Mouse (Mus musculus) adrenal gland, adult 8-10 months (tissue): Measurements from ENCODE around the gene Cdc42ep1. TPM values are rescaled to one million over a fixed set of nuclear protein-coding genes. Genes with fewer than 3 reads are reported as not detected.
A peak's percentile ranks its signal among the peaks of the same experiment; 100 is the strongest.
"Not testable (repeated sequence)": the region's sequence is repeated elsewhere in the genome, so short reads cannot be mapped to it uniquely, and the experiment has no call there.

Experiments
- DNase-seq: peaks from one replicate; pipeline ENCODE4 v3.0.0; 2022
- total RNA-seq, 4 experiments: library from RNA; stranded (reverse); gene quantifications; 2 replicates each; pipeline ENCODE4 v1.2.4; 2022

Cdc42ep1 gene
- total RNA-seq, 4 experiments from 2014 or later = 41.2 to 85.0 (median 65.8) TPM

DNA sequence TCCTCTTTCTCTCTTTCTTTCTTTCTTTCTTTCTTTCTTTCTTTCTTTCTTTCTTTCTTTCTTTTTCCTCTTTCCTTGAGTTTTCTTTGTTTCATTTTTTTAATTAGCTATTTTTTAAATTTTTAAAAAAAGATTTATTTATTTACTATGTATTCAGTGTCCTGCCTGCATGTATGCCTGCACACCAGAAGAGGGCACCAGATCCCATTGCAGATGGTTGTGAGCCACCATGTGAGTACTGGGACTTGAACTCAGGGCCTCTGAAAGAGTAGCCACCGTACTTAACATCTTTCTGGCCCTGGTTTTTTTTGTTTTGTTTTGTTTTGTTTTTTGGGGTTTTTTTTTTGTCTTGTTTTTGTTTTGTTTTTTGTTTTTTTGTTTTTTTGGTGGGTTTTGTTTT is 12.8 kb upstream of the Cdc42ep1 start:
- DNase-seq = no peak

DNA sequence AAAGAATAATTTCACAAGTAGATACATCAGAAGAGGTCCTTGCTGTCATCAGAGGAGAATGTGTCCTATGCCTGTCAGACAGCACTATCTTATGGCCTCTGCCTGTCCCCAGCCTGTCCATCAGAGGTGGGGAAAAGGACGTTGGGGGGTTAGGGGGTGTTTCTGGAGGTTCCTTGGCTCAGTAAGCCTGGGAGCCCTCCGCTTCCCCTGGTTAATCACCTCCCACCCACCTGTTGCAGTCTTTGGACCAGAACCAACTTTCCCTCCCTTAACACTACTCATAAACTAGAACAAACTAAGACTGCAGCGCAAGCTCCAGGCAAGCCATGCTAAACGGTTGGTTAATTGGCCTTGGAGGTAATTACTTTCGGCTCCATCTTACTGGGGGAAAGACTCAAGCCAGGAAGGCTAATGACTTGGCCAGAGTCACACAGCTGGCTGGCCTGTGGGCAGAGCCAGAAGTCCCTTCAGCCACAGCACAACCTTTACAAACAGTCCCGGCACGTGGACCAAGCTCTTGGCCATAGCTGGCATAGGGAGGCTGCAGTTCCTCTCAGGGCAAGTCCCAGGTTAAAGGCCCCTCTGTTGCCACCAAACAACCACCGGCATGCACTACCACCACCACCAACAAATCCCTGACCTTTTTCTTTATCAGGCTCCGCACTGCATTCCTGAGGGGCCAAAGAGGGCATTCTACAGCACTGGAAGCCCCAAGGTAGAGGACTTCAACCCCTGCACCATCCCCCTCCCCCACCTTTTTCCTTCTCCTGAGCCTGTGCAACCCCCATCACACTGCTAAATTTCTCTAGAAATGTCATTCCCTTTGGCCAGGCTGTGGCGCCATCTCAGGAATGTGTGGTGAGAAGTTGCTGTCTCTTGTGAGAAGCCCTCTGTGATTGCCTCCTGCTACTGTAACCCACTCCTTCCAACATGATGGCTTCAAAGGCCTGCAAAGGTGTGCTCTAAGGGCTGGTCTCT is 11.4 kb upstream of the Cdc42ep1 start:
- DNase-seq = no peak

DNA sequence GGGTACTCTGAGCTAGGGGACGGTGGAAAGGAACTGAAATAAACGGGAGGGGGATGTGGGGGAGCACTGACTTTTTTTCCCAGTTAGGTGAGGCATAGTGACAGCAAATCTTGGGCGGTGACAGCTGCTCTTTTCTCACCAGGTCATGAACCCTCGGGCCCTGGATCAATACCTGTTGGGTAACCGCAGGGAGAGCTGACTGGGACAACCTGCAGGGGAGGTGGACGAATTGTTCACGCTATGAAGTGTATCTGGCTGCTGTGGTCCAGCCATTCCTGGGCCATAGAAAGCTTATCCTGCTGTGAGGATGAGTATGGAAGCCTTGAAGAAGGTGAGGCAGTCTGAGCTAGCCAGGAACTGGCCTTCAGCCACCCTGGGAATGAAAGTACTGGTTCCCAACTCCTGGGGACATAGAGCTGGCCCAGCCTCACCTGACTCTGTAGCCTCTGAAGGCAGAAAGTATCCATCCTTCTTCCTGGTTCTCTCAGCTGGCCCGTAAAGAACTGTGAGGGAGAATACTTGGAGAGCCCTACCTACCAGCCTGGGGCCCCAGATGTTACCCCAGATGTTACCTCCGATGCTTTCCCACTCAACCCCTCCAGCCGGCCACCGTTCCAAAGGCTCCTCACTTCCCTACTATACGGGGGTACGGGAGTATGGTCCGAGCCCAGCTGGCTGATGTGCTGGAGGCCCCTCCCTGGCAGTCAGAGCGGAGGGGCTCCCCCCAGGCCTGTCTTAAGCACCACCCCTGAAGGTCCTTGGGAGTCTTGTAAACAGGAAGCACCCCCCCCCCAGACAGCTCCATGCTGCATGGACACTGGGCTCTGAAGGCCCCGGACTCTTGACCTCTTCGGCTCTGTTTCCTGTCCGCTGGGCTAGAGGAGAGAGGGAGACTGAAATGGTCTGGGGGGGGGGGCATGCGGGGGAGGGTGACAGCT is 10.4 kb upstream of the Cdc42ep1 start:
- no peak for DNase-seq

GRCm38 (mm10) chr15:78832701-78833123 is 9.7 kb upstream of the Cdc42ep1 start:
- peak; percentile 88 for DNase-seq

DNA sequence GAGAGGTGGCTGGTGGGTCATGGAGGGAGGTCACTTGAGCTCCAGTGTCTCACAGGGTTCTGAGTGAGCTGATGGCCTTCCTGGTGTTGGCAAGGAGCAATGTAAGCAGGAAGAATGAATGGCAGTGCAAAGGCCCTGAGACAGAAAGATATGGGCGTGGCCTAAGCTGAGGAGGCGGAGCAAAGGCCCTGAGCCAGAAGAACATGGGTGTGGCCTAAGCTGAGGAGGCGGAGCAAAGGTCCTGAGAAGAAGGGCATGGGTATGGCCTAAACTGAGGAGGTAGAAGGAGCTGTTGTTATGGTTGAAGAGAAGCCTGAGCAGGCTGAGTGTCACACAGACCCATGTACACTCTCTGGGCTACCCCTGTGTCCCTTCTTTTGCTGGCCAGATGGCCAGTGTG is 8.8 kb upstream of the Cdc42ep1 start:
- no peak for DNase-seq

GRCm38 (mm10) chr15:78834233-78835005 is 8.0 kb upstream of the Cdc42ep1 start:
- DNase-seq = no peak

DNA sequence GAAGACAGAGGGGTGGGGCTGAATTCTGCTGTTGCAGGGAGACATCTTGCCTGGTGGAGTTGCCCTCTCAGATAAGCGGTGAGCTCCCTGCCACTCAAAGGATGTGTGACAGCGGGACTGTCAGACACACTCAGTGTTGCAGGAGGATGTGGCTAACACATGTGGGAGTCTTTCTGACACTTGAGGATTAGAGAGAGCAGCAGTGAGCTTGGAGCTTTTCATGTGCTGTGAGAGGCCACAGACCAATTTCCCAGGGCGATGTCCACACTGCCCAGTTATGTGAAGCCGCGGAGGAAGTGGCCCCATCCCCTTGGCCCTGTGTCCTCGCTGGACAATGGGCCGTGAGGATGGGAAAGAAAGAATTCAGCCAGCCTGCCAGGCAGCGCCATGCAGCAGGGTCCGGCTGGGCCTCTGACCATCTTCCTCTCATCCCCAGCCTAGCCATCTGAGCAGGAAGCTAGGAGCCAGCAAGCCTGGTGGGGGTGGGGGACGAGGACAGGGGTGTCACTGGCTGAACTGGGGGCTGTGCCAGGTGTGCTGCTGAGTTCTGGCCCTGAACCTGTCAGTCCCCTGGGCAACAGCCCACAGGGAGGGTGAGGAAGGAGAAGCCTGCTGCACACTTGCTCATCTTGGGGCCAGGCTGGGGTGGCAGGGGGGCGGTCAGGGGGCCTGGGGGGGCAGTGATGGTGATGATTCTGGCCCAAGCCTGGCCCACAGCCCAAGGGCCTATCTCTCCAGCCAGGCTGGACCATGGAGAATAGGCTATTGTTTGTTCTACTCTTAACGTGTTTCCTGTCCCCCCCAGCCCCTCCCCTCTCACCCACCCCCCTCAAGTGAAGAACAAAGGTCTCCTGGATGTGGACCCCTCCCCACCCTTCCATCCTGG is 7.0 kb upstream of the Cdc42ep1 start:
- no peak for DNase-seq

GRCm38 (mm10) chr15:78836086-78836621 is 6.3 kb upstream of the Cdc42ep1 start:
- no peak for DNase-seq

GRCm38 (mm10) chr15:78839744-78840143 is 2.7 kb upstream of the Cdc42ep1 start:
- DNase-seq = no peak

GRCm38 (mm10) chr15:78840241-78840640 is 2.2 kb upstream of the Cdc42ep1 start:
- DNase-seq = no peak

DNA sequence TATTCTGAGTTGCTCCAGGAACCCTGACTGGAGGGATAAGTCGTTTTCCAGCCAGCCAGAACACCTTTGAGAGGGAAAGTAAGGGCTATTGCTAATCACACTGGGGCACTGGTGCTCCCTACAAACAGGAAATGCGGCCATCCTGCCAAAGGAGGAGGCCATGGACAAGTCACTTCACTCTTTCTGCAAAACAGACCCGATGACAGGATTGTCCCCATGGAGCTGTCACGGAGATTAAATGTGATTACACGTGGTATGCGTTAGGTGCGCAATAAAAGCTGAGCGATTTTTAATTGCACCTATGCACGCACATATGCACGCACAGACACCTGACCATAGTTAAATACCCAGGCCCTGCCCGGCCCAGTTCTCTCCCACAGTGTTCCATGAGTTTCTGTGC is 1.7 kb upstream of the Cdc42ep1 start:
- no peak for DNase-seq

- DNase-seq = no peak
These were observed 1.1 kb upstream of the Cdc42ep1 start for GRCm38 (mm10) chr15:78841161-78841790.

- DNase-seq = no peak
These were observed 1.4 kb downstream of the Cdc42ep1 start for GRCm38 (mm10) chr15:78843581-78844469.

DNA sequence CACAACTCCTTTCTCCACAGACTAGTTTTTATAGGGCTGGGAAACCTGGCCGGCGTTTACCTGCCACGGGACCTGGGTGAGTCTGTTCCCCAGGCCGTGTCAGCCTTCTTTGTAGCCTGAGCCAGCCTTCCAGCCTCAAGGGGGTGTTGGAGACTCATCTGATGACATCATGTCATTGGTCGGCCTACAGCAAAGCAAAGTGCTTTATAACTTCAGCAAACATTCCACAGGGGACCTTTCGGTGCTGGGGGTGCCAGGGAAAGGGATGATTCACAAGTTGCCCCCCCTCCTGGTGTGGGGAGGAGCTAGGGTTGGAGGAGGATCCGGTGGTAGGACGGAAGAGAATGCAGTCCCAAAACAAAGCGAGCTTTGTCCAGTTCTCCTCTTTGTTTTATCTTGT is 2.4 kb downstream of the Cdc42ep1 start:
- peak; percentile 89 for DNase-seq

GRCm38 (mm10) chr15:78845321-78845720 is 2.9 kb downstream of the Cdc42ep1 start:
- no peak for DNase-seq

- DNase-seq = no peak
These were observed 3.4 kb downstream of the Cdc42ep1 start for GRCm38 (mm10) chr15:78845867-78846266.

GRCm38 (mm10) chr15:78846352-78846751 is 3.9 kb downstream of the Cdc42ep1 start:
- no peak for DNase-seq

GRCm38 (mm10) chr15:78846805-78847204 is 4.4 kb downstream of the Cdc42ep1 start:
- not testable (repeated sequence) for DNase-seq

GRCm38 (mm10) chr15:78848467-78848866 is 6.0 kb downstream of the Cdc42ep1 start:
- peak; percentile 74 for DNase-seq
